Mouse (Mus musculus): ENCODE data around the gene Eif5b.

- no peak for TF ChIP-seq CTCF (IDR thresholded peaks at IDR 0.05; ENCODE audit: borderline replicate concordance, insufficient read depth, low read length)
- TF ChIP-seq POLR2A (IDR thresholded peaks at IDR 0.05; ENCODE audit: low read depth, low read length): no peak
These were observed 39.6 kb downstream of the Eif5b start for GRCm38 (mm10) chr1:38037375-38037774.

Measured in embryonic fibroblast, embryonic 13.5 days (primary cell).